Mouse (Mus musculus) intestine, embryonic 15.5 days (tissue): Measurements from ENCODE around the gene Slc8a3. TPM values are rescaled to one million over a fixed set of nuclear protein-coding genes. Genes with fewer than 3 reads are reported as not detected.

Source experiments
- ATAC-seq: fragments of 200-750 bp; cut with Nextera tagmentation; 2 replicates; pipeline ENCODE4 v1.8.0; 2017; ENCODE audit warnings: moderate TSS enrichment, moderate library complexity
- H3K27ac ChIP-seq: fragments of 300-500 bp; sonication (generic); 2 replicates; pipeline ENCODE4 v1.5.1; 2015; ENCODE audit warnings: mild to moderate bottlenecking, inconsistent platforms
- H3K27me3 ChIP-seq: fragments of 300-500 bp; sonication (generic); replicated peaks from 2 replicates; pipeline ENCODE4 v1.6.1; 2015; ENCODE audit warnings: inconsistent platforms
- H3K36me3 ChIP-seq: fragments of 300-500 bp; sonication (generic); 2 replicates; pipeline ENCODE4 v1.6.1; 2015; ENCODE audit warnings: inconsistent platforms
- H3K4me1 ChIP-seq: fragments of 300-500 bp; sonication (generic); replicated peaks from 2 replicates; pipeline ENCODE4 v1.6.1; 2015; ENCODE audit warnings: inconsistent platforms
- H3K4me2 ChIP-seq: fragments of 300-500 bp; sonication (generic); replicated peaks from 2 replicates; pipeline ENCODE4 v1.6.1; 2015; ENCODE audit warnings: mild to moderate bottlenecking, inconsistent platforms
- H3K4me3 ChIP-seq: fragments of 300-500 bp; sonication (generic); replicated peaks from 2 replicates; pipeline ENCODE4 v1.5.1; 2015; ENCODE audit warnings: inconsistent platforms
- H3K9ac ChIP-seq: fragments of 300-500 bp; sonication (generic); 2 replicates; pipeline ENCODE4 v1.6.1; 2015; ENCODE audit warnings: inconsistent platforms
- H3K9me3 ChIP-seq: fragments of 300-500 bp; sonication (generic); 2 replicates; pipeline ENCODE4 v1.6.1; 2016; ENCODE audit warnings: inconsistent platforms
- WGBS: fragments of 180-500 bp; shearing (Covaris S2); methylation state at CpG from one replicate; pipeline ENCODE4 v1.1.7; 2015; 5-methylcytosine and 5-hydroxymethylcytosine counted together
- polyA plus RNA-seq: library from polyadenylated mRNA; unstranded; fragments of >200 nt; fragmentation: Nextera tagmentation; extraction: Ambion mirVana; gene quantifications from 2 replicates; pipeline ENCODE4 v1.2.1, GENCODE M21; 2015

Slc8a3 gene
- polyA plus RNA-seq, 1 experiment from 2014 or later: 0.40 TPM

GRCm38 (mm10) chr12:81233746-81234380 lies 99.1 kb downstream of the Slc8a3 start:
- no peak overlapping the region for H3K4me2 ChIP-seq
- H3K27me3 ChIP-seq: no peaks in the 10 kb centered on the region
- H3K4me1 ChIP-seq: no peaks in the 10 kb centered on the region
- no peak for ATAC-seq
- 88% methylated on average over 1 of the region's 1 CpGs for WGBS
- H3K9me3 ChIP-seq: no peaks in the 10 kb centered on the region
- no peak overlapping the region for H3K9ac ChIP-seq
- H3K27ac ChIP-seq: no peak overlapping the region
- H3K36me3 ChIP-seq: no peaks in the 10 kb centered on the region
- no peak overlapping the region for H3K4me3 ChIP-seq

- H3K4me3 ChIP-seq: no peak overlapping the region
- ATAC-seq: no peak
- H3K27ac ChIP-seq: no peak overlapping the region
- H3K9me3 ChIP-seq: no peaks in the 10 kb centered on the region
- 55% methylated on average over 5 of the region's 5 CpGs for WGBS
- H3K36me3 ChIP-seq: no peaks in the 10 kb centered on the region
- H3K4me1 ChIP-seq: no peaks in the 10 kb centered on the region
- H3K27me3 ChIP-seq: no peaks in the 10 kb centered on the region
- H3K9ac ChIP-seq: no peak overlapping the region
- H3K4me2 ChIP-seq: no peak overlapping the region
These were observed 105.1 kb downstream of the Slc8a3 start for GRCm38 (mm10) chr12:81227767-81228460.

- Histone ChIP-seq H3K4me2 (no peak overlapping the region), H3K4me3 (no peak overlapping the region), H3K27ac (no peak overlapping the region), H3K27me3 (no peaks in the 10 kb centered on the region), H3K9me3 (no peaks in the 10 kb centered on the region), H3K9ac (no peak overlapping the region), H3K36me3 (no peaks in the 10 kb centered on the region), H3K4me1 (no peaks in the 10 kb centered on the region)
- ATAC-seq: no peak
- WGBS: 63% methylated on average over 3 of the region's 3 CpGs
These were observed 106.4 kb downstream of the Slc8a3 start for GRCm38 (mm10) chr12:81226590-81226989.

- H3K9me3 ChIP-seq: no peaks in the 10 kb centered on the region
- no peaks in the 10 kb centered on the region for H3K36me3 ChIP-seq
- no peak overlapping the region for H3K9ac ChIP-seq
- no peak overlapping the region for H3K4me3 ChIP-seq
- H3K4me1 ChIP-seq: no peaks in the 10 kb centered on the region
- no peak overlapping the region for H3K4me2 ChIP-seq
- WGBS: 38% methylated on average over 6 of the region's 6 CpGs
- no peak for ATAC-seq
- H3K27ac ChIP-seq: no peak overlapping the region
- no peaks in the 10 kb centered on the region for H3K27me3 ChIP-seq
These were observed 106.9 kb downstream of the Slc8a3 start for GRCm38 (mm10) chr12:81225966-81226577.

GRCm38 (mm10) chr12:81224843-81225242 lies 108.1 kb downstream of the Slc8a3 start:
- WGBS: 72% methylated on average over 2 of the region's 2 CpGs
- H3K27ac ChIP-seq: no peak overlapping the region

GRCm38 (mm10) chr12:81223276-81223675 lies 109.7 kb downstream of the Slc8a3 start:
- Histone ChIP-seq H3K36me3 (no peaks in the 10 kb centered on the region), H3K9ac (no peak overlapping the region), H3K4me3 (no peak overlapping the region), H3K4me1 (no peaks in the 10 kb centered on the region), H3K27me3 (no peaks in the 10 kb centered on the region), H3K4me2 (no peak overlapping the region), H3K27ac (no peak overlapping the region), H3K9me3 (no peaks in the 10 kb centered on the region)
- 80% methylated on average over 2 of the region's 2 CpGs for WGBS
- ATAC-seq: no peak

More at GRCm38 (mm10) chr12:81224843-81225242, 108.1 kb downstream of the Slc8a3 start:
- H3K9ac ChIP-seq: no peak overlapping the region
- H3K4me2 ChIP-seq: no peak overlapping the region
- no peaks in the 10 kb centered on the region for H3K4me1 ChIP-seq
- ATAC-seq: no peak
- H3K36me3 ChIP-seq: no peaks in the 10 kb centered on the region
- no peak overlapping the region for H3K4me3 ChIP-seq
- H3K27me3 ChIP-seq: no peaks in the 10 kb centered on the region
- H3K9me3 ChIP-seq: no peaks in the 10 kb centered on the region

- H3K27me3 ChIP-seq: no peaks in the 10 kb centered on the region
- no peaks in the 10 kb centered on the region for H3K4me1 ChIP-seq
- H3K27ac ChIP-seq: no peak overlapping the region
- no peak overlapping the region for H3K9ac ChIP-seq
- no peak overlapping the region for H3K4me3 ChIP-seq
- no peak for ATAC-seq
- no peak overlapping the region for H3K4me2 ChIP-seq
- no peaks in the 10 kb centered on the region for H3K36me3 ChIP-seq
- 70% methylated on average over 4 of the region's 4 CpGs for WGBS
- no peaks in the 10 kb centered on the region for H3K9me3 ChIP-seq
These were observed 113.6 kb downstream of the Slc8a3 start for GRCm38 (mm10) chr12:81219339-81219738.

GRCm38 (mm10) chr12:81208559-81208958 lies 124.4 kb downstream of the Slc8a3 start:
- H3K36me3 ChIP-seq: no peaks in the 10 kb centered on the region
- no peak overlapping the region for H3K4me3 ChIP-seq
- H3K9ac ChIP-seq: no peak overlapping the region
- ATAC-seq: no peak
- no peak overlapping the region for H3K27ac ChIP-seq
- 68% methylated on average over 2 of the region's 2 CpGs for WGBS
- H3K4me2 ChIP-seq: no peak overlapping the region
- no peaks in the 10 kb centered on the region for H3K27me3 ChIP-seq
- no peaks in the 10 kb centered on the region for H3K4me1 ChIP-seq
- H3K9me3 ChIP-seq: no peaks in the 10 kb centered on the region

GRCm38 (mm10) chr12:81205619-81206560 lies 127.1 kb downstream of the Slc8a3 start:
- Histone ChIP-seq H3K9ac (no peak overlapping the region), H3K27me3 (no peaks in the 10 kb centered on the region), H3K27ac (no peak overlapping the region), H3K36me3 (no peaks in the 10 kb centered on the region), H3K4me1 (no peaks in the 10 kb centered on the region), H3K4me2 (no peak overlapping the region), H3K4me3 (no peak overlapping the region), H3K9me3 (no peaks in the 10 kb centered on the region)
- WGBS: 16% methylated on average over 6 of the region's 6 CpGs
- ATAC-seq: no peak

GRCm38 (mm10) chr12:81203226-81203625 lies 129.8 kb downstream of the Slc8a3 start:
- H3K27ac ChIP-seq: no peak overlapping the region
- H3K4me3 ChIP-seq: no peak overlapping the region
- H3K9ac ChIP-seq: no peak overlapping the region
- H3K4me2 ChIP-seq: no peak overlapping the region
- H3K9me3 ChIP-seq: no peaks in the 10 kb centered on the region
- 33% methylated on average over 1 of the region's 1 CpGs for WGBS
- ATAC-seq: no peak
- no peaks in the 10 kb centered on the region for H3K36me3 ChIP-seq
- no peaks in the 10 kb centered on the region for H3K27me3 ChIP-seq
- no peaks in the 10 kb centered on the region for H3K4me1 ChIP-seq

- 0 out of 2 replicates have a peak, but pooled peaks have one; percentile 61 for ATAC-seq
- Histone ChIP-seq H3K36me3 (no peaks in the 10 kb centered on the region), H3K9ac (no peak overlapping the region), H3K9me3 (no peaks in the 10 kb centered on the region), H3K4me2 (no peak overlapping the region), H3K27me3 (no peaks in the 10 kb centered on the region), H3K4me1 (no peaks in the 10 kb centered on the region), H3K27ac (no peak overlapping the region), H3K4me3 (no peak overlapping the region)
- 33% methylated on average over 23 of the region's 23 CpGs for WGBS
These were observed 133.6 kb downstream of the Slc8a3 start for GRCm38 (mm10) chr12:81199280-81199955.
